Mouse (Mus musculus) kidney, adult 2 months (tissue): ENCODE results near the gene Acbd4. TPM values are rescaled to one million over a fixed set of nuclear protein-coding genes. Genes with fewer than 3 reads are reported as not detected.

Experiments
- DNase-seq: peaks from one replicate; pipeline ENCODE4 v3.0.0; 2021
- H3K27ac ChIP-seq: fragments of 200-500 bp; 2 replicates; pipeline ENCODE4 v1.5.1; 2012; ENCODE audit warnings: low read depth, low read length, control low read depth, inconsistent platforms; ENCODE audit not compliant: insufficient read depth
- H3K27me3 ChIP-seq: fragments of 200-500 bp; replicated peaks from 2 replicates; pipeline ENCODE4 v1.6.1; 2012; ENCODE audit warnings: mild to moderate bottlenecking, moderate library complexity, low read length, inconsistent platforms; ENCODE audit not compliant: control insufficient read depth, insufficient read depth
- H3K36me3 ChIP-seq: fragments of 200-500 bp; 2 replicates; pipeline ENCODE4 v1.6.1; 2012; ENCODE audit warnings: mild to moderate bottlenecking, moderate library complexity, low read length, inconsistent platforms; ENCODE audit not compliant: control insufficient read depth, insufficient read depth
- H3K4me1 ChIP-seq: fragments of 200-500 bp; 2 replicates; pipeline ENCODE4 v1.6.1; 2011; ENCODE audit warnings: low read length; ENCODE audit not compliant: control insufficient read depth, insufficient read depth
- H3K4me3 ChIP-seq: fragments of 200-500 bp; 2 replicates; pipeline ENCODE4 v1.5.1; 2011; ENCODE audit warnings: mild to moderate bottlenecking, low read depth, low read length, control low read depth; ENCODE audit not compliant: insufficient read depth
- CTCF ChIP-seq: fragments of 200-500 bp; conservative IDR thresholded peaks from 2 replicates; pipeline ENCODE4 v1.5.1; 2011; ENCODE audit warnings: low read depth, mild to moderate bottlenecking, control low read depth, low read length, moderate library complexity, mixed read lengths; ENCODE audit not compliant: insufficient read depth, insufficient read length
- POLR2A ChIP-seq: fragments of 200-500 bp; IDR thresholded peaks from one replicate; pipeline ENCODE4 v1.6.1; 2011; ENCODE audit warnings: low read depth, low read length, control low read depth
- WGBS: fragments of 180-500 bp; shearing (Covaris S2); methylation state at CpG from one replicate; pipeline ENCODE4 v1.1.7; 2018; 5-methylcytosine and 5-hydroxymethylcytosine counted together
- polyA plus RNA-seq: library from polyadenylated mRNA; depleted of rRNA; stranded (reverse); fragments of >200 nt; gene quantifications from 2 replicates; pipeline ENCODE4 v1.2.3, GENCODE M21; 2012

The Acbd4 gene
- polyA plus RNA-seq, 1 experiment: 130 TPM

- Histone ChIP-seq H3K4me3 (no peak overlapping the region), H3K4me1 (no peaks in the 10 kb centered on the region), H3K27ac (no peak overlapping the region), H3K27me3 (no peaks in the 10 kb centered on the region), H3K36me3 (peaks cover 5% of the 10 kb centered on the region)
- TF ChIP-seq POLR2A (no peak), CTCF (no peak)
- WGBS: 96% methylated on average over 6 of the region's 6 CpGs
- DNase-seq: no peak
Measured at GRCm38 (mm10) chr11:103067051-103067361, 34.5 kb upstream of the Acbd4 start.

GRCm38 (mm10) chr11:103067457-103068001, 34.0 kb upstream of the Acbd4 start:
- no peaks in the 10 kb centered on the region for H3K4me1 ChIP-seq
- 58% methylated on average over 8 of the region's 8 CpGs for WGBS
- no peak overlapping the region for H3K27ac ChIP-seq
- DNase-seq: peak; percentile 55
- H3K36me3 ChIP-seq: peaks cover 5% of the 10 kb centered on the region
- no peaks in the 10 kb centered on the region for H3K27me3 ChIP-seq
- TF ChIP-seq CTCF (no peak), POLR2A (no peak)
- no peak overlapping the region for H3K4me3 ChIP-seq

GRCm38 (mm10) chr11:103068272-103068671, 33.2 kb upstream of the Acbd4 start:
- Histone ChIP-seq H3K4me1 (no peaks in the 10 kb centered on the region), H3K27ac (no peak overlapping the region), H3K4me3 (no peak overlapping the region), H3K27me3 (no peaks in the 10 kb centered on the region), H3K36me3 (peaks cover 5% of the 10 kb centered on the region)
- DNase-seq: no peak
- WGBS: 96% methylated on average over 4 of the region's 4 CpGs
- no peak for TF ChIP-seq CTCF
- no peak for TF ChIP-seq POLR2A

GRCm38 (mm10) chr11:103068884-103069283, 32.6 kb upstream of the Acbd4 start:
- DNase-seq: no peak
- TF ChIP-seq CTCF: no peak
- no peak for TF ChIP-seq POLR2A
- 89% methylated on average over 11 of the region's 11 CpGs for WGBS
- Histone ChIP-seq H3K36me3 (peaks cover 3% of the 10 kb centered on the region; the same call in 1 of the 2 replicates), H3K27ac (no peak overlapping the region), H3K27me3 (no peaks in the 10 kb centered on the region), H3K4me3 (no peak overlapping the region), H3K4me1 (no peaks in the 10 kb centered on the region)

GRCm38 (mm10) chr11:103069731-103070130, 31.8 kb upstream of the Acbd4 start:
- Histone ChIP-seq H3K4me1 (no peaks in the 10 kb centered on the region), H3K4me3 (no peak overlapping the region), H3K36me3 (no peaks in the 10 kb centered on the region; the same call in 1 of the 2 replicates), H3K27me3 (no peaks in the 10 kb centered on the region), H3K27ac (no peak overlapping the region)
- no peak for DNase-seq
- TF ChIP-seq CTCF (no peak), POLR2A (no peak)
- 96% methylated on average over 2 of the region's 2 CpGs for WGBS

GRCm38 (mm10) chr11:103070322-103070880, 31.1 kb upstream of the Acbd4 start:
- 93% methylated on average over 10 of the region's 10 CpGs for WGBS

GRCm38 (mm10) chr11:103073671-103074070, 27.8 kb upstream of the Acbd4 start:
- Histone ChIP-seq H3K36me3 (no peaks in the 10 kb centered on the region; the same call in 1 of the 2 replicates), H3K4me3 (no peak overlapping the region), H3K4me1 (no peaks in the 10 kb centered on the region), H3K27me3 (no peaks in the 10 kb centered on the region), H3K27ac (no peak overlapping the region)
- no peak for TF ChIP-seq POLR2A
- no peak for TF ChIP-seq CTCF
- WGBS: 86% methylated on average over 7 of the region's 7 CpGs
- DNase-seq: no peak

More at GRCm38 (mm10) chr11:103070322-103070880, 31.1 kb upstream of the Acbd4 start:
- H3K4me1 ChIP-seq: no peaks in the 10 kb centered on the region
- H3K4me3 ChIP-seq: no peak overlapping the region
- TF ChIP-seq CTCF: no peak
- no peak for TF ChIP-seq POLR2A
- no peak overlapping the region for H3K27ac ChIP-seq
- no peaks in the 10 kb centered on the region for H3K27me3 ChIP-seq
- DNase-seq: no peak
- H3K36me3 ChIP-seq: no peaks in the 10 kb centered on the region; the same call in 1 of the 2 replicates
